Mouse (Mus musculus) testis, postnatal 14 days (tissue): Measurements from ENCODE around the gene Zfp362.
A peak's percentile ranks its signal among the peaks of the same experiment; 100 is the strongest.

Source experiments
- DNase-seq: peaks from one replicate; pipeline ENCODE4 v3.0.0; 2021; ENCODE audit warnings: low spot score

Gene Zfp362

GRCm38 (mm10) chr4:128760029-128760428 is 45.8 kb downstream of the Zfp362 start:
- DNase-seq, result no peak

GRCm38 (mm10) chr4:128759214-128759613 is 46.6 kb downstream of the Zfp362 start:
- DNase-seq, result no peak

GRCm38 (mm10) chr4:128755900-128756299 is 49.9 kb downstream of the Zfp362 start:
- no peak for DNase-seq

GRCm38 (mm10) chr4:128755064-128755463 is 50.8 kb downstream of the Zfp362 start, which contains the start of gene A3galt2:
Gene A3galt2, plus strand, starts transcription at chr4:128755364.
- DNase-seq, result no peak

GRCm38 (mm10) chr4:128753571-128753970 is 52.3 kb downstream of the Zfp362 start:
- DNase-seq, result no peak

GRCm38 (mm10) chr4:128752031-128752757 is 53.7 kb downstream of the Zfp362 start:
- no peak for DNase-seq

- no peak for DNase-seq
Measured at GRCm38 (mm10) chr4:128751006-128751405, 54.8 kb downstream of the Zfp362 start.

- no peak for DNase-seq
Measured at GRCm38 (mm10) chr4:128748309-128748708, 57.5 kb downstream of the Zfp362 start.

GRCm38 (mm10) chr4:128747614-128748270 is 58.1 kb downstream of the Zfp362 start:
- no peak for DNase-seq

GRCm38 (mm10) chr4:128745160-128745559 is 60.7 kb downstream of the Zfp362 start:
- DNase-seq, result no peak

- DNase-seq, result no peak
Measured at GRCm38 (mm10) chr4:128743031-128743626, 62.7 kb downstream of the Zfp362 start.

GRCm38 (mm10) chr4:128742379-128742970 is 63.4 kb downstream of the Zfp362 start:
- no peak for DNase-seq

- DNase-seq, result no peak
Measured at GRCm38 (mm10) chr4:128741906-128742305, 63.9 kb downstream of the Zfp362 start.

GRCm38 (mm10) chr4:128740878-128741277 is 65.0 kb downstream of the Zfp362 start:
- DNase-seq, result no peak

GRCm38 (mm10) chr4:128737825-128738610 is 67.8 kb downstream of the Zfp362 start:
- no peak for DNase-seq

GRCm38 (mm10) chr4:128737137-128737589 is 68.7 kb downstream of the Zfp362 start:
- no peak for DNase-seq

- no peak for DNase-seq
Measured at GRCm38 (mm10) chr4:128734721-128735671, 70.8 kb downstream of the Zfp362 start.

GRCm38 (mm10) chr4:128734217-128734616 is 71.6 kb downstream of the Zfp362 start:
- peak; percentile 57 for DNase-seq

- no peak for DNase-seq
Measured at GRCm38 (mm10) chr4:128733496-128733895, 72.3 kb downstream of the Zfp362 start.

- no peak for DNase-seq
Measured at GRCm38 (mm10) chr4:128732794-128733193, 73.1 kb downstream of the Zfp362 start.

GRCm38 (mm10) chr4:128730271-128730670 is 75.6 kb downstream of the Zfp362 start:
- no peak for DNase-seq
